In genomic region chr16:31878573-31879257, GRCm38 (mm10) we compare ENCODE assay signal across 8 mouse cellular contexts. TPM values are rescaled to one million over a fixed set of nuclear protein-coding genes. Genes with fewer than 3 reads are reported as not detected.
DNase-seq lines count a peak whose midpoint lies in the region; ATAC-seq lines count a peak whose summit lies in the region.

Gene Meltf, plus strand, starts transcription at chr16:31878810.

- H3K36me3 ChIP-seq in intestine, embryonic 14.5 days (ENCODE audit: control insufficient read depth, insufficient read depth, low read length), result peaks cover 7% of the 10 kb centered on the region
- no peaks in the 10 kb centered on the region for H3K36me3 ChIP-seq in liver, embryonic 16.5 days (ENCODE audit: control insufficient read depth, insufficient read depth)
- peaks cover 2% of the 10 kb centered on the region; the same call in 1 of the 2 replicates for H3K36me3 ChIP-seq in neural tube, embryonic 15.5 days

- H3K4me1 ChIP-seq in intestine, embryonic 14.5 days (replicated peaks; ENCODE audit: control insufficient read depth, insufficient read depth, low read length), result no peaks in the 10 kb centered on the region
- H3K4me1 ChIP-seq in liver, embryonic 16.5 days (ENCODE audit: control insufficient read depth, low read depth, low read length), result no peaks in the 10 kb centered on the region
- H3K4me1 ChIP-seq in neural tube, embryonic 15.5 days, result peaks cover 14% of the 10 kb centered on the region; the same call in 1 of the 2 replicates

- H3K9me3 ChIP-seq in intestine, embryonic 14.5 days (ENCODE audit: control insufficient read depth, low read length), result no peaks in the 10 kb centered on the region
- no peaks in the 10 kb centered on the region for H3K9me3 ChIP-seq in liver, embryonic 16.5 days (replicated peaks; ENCODE audit: control insufficient read depth, low read length)
- no peaks in the 10 kb centered on the region for H3K9me3 ChIP-seq in neural tube, embryonic 15.5 days (replicated peaks)

- no peaks in the 10 kb centered on the region for H3K27me3 ChIP-seq in intestine, embryonic 14.5 days (replicated peaks; ENCODE audit: control insufficient read depth, insufficient read depth, low read length)
- no peaks in the 10 kb centered on the region for H3K27me3 ChIP-seq in liver, embryonic 16.5 days (ENCODE audit: control insufficient read depth, insufficient read depth, low read depth, low read length)
- no peaks in the 10 kb centered on the region for H3K27me3 ChIP-seq in neural tube, embryonic 15.5 days (replicated peaks)

- H3K27ac ChIP-seq in intestine, embryonic 14.5 days (ENCODE audit: low read depth), result no peak within 1 kb of the TSS
- H3K27ac ChIP-seq in liver, embryonic 16.5 days (ENCODE audit: low read length), result no peak within 1 kb of the TSS
- H3K27ac ChIP-seq in neural tube, embryonic 15.5 days (replicated peaks), result no peak within 1 kb of the TSS

- intact Hi-C loops in left cerebral cortex, postnatal 4 days (cut with DNase I), result loop anchor here (1.0 kb wide), 1 partner anchor 40 kb away; no protein-coding TSS in a partner anchor

- peak within 1 kb of the TSS; percentile 28 for H3K4me2 ChIP-seq in intestine, embryonic 14.5 days (ENCODE audit: low read length)
- no peak within 1 kb of the TSS for H3K4me2 ChIP-seq in liver, embryonic 16.5 days (ENCODE audit: low read depth, low read length)
- peak within 1 kb of the TSS; percentile 30; the same call in 1 of the 2 replicates for H3K4me2 ChIP-seq in neural tube, embryonic 15.5 days

- 25% methylated on average over 21 of the region's 21 CpGs for WGBS in intestine, embryonic 14.5 days
- WGBS in liver, embryonic 16.5 days (ENCODE audit: insufficient replicate concordance), result 29% methylated on average over 21 of the region's 21 CpGs
- WGBS in neural tube, embryonic 15.5 days, result 34% methylated on average over 21 of the region's 21 CpGs

- no peak within 1 kb of the TSS for H3K9ac ChIP-seq in intestine, embryonic 14.5 days (ENCODE audit: low read length)
- no peak within 1 kb of the TSS for H3K9ac ChIP-seq in liver, embryonic 16.5 days (ENCODE audit: low read depth, low read length)
- H3K9ac ChIP-seq in neural tube, embryonic 15.5 days (replicated peaks), result no peak within 1 kb of the TSS

- peak; percentile 83 for ATAC-seq in intestine, embryonic 14.5 days (replicated peaks; ENCODE audit: low FRiP score, low TSS enrichment, low read depth)
- ATAC-seq in liver, embryonic 16.5 days (ENCODE audit: low read depth), result peak; percentile 53; the same call in 1 of the 2 replicates
- peak; percentile 35; the same call in 1 of the 2 replicates for ATAC-seq in neural tube, embryonic 15.5 days (ENCODE audit: low FRiP score)

- H3K4me3 ChIP-seq in intestine, embryonic 14.5 days (ENCODE audit: low read depth, low read length), result no peak within 1 kb of the TSS
- H3K4me3 ChIP-seq in liver, embryonic 16.5 days (ENCODE audit: low read depth, low read length), result no peak within 1 kb of the TSS
- no peak within 1 kb of the TSS for H3K4me3 ChIP-seq in neural tube, embryonic 15.5 days (replicated peaks)

- DNase-seq in left cerebral cortex, postnatal 4 days, result peak; percentile 78
- no peak for DNase-seq in left cerebral cortex, adult 11 months (ENCODE audit: low spot score)
- DNase-seq in cerebellum, adult 8-10 months, result peak; percentile 80
- peak; percentile 86 for DNase-seq in gastrocnemius, postnatal 10 days
- peak; percentile 89 for DNase-seq in intestine, embryonic 14.5 days (ENCODE audit: low spot score)
- DNase-seq in urinary bladder, adult 18-20 months (ENCODE audit: low spot score in 2 of 2), result peak; percentile 53 to 71

RNA-seq across cellular contexts. Expression of gene Meltf, which starts in this region (rescaled TPM):
- total RNA-seq in left cerebral cortex, postnatal 4 days (2021), result under 1 TPM; 0.30 to 0.56 TPM
- total RNA-seq in gastrocnemius, postnatal 10 days (2021), result under 1 TPM in 1 of 2 experiments, not detected in 1; 0.05 TPM
- polyA plus RNA-seq in intestine, embryonic 14.5 days (2014; fragmentation: Nextera tagmentation; extraction: Ambion mirVana), result 0.12 and 0.16 TPM in 2 replicates
- polyA plus RNA-seq in liver, embryonic 16.5 days (2015; fragmentation: Nextera tagmentation; extraction: Ambion mirVana), result 0.55 TPM in 1 of 2 replicates, not detected in the other
- polyA plus RNA-seq in neural tube, embryonic 15.5 days (2015; fragmentation: Nextera tagmentation; extraction: Ambion mirVana), result 0.42 and 0.61 TPM in 2 replicates

Comparison
In these comparisons a context has a peak if more than half of its experiments do, and no peak if none do; other contexts are left out.
1. Peak in DNase-seq in left cerebral cortex, postnatal 4 days; RNA of the gene not detected or under 1 TPM.
2. Peak in DNase-seq in gastrocnemius, postnatal 10 days; RNA of the gene not detected or under 1 TPM.
3. Peak in DNase-seq, ATAC-seq and H3K4me2 ChIP-seq in intestine, embryonic 14.5 days; RNA of the gene not detected or under 1 TPM.
4. Peak in ATAC-seq in liver, embryonic 16.5 days; RNA of the gene not detected or under 1 TPM.
5. Peak in ATAC-seq and H3K4me2 ChIP-seq in neural tube, embryonic 15.5 days; RNA of the gene not detected or under 1 TPM.